Mouse (Mus musculus) spleen, adult 2 months (tissue): ENCODE measurements around the gene Svep1.

Experiments
- CTCF ChIP-seq: fragments of 200-500 bp; IDR thresholded peaks from 2 replicates; pipeline ENCODE4 v1.5.1; 2011; ENCODE audit warnings: mild to moderate bottlenecking, inconsistent platforms; ENCODE audit not compliant: insufficient read depth, insufficient read length, insufficient replicate concordance; ENCODE audit errors: extremely low read depth
- POLR2A ChIP-seq: fragments of 200-500 bp; IDR thresholded peaks from 2 replicates; pipeline ENCODE4 v1.6.1; 2011; ENCODE audit warnings: low read depth, low read length, inconsistent platforms

- TF ChIP-seq POLR2A (no peak), CTCF (no peak)
These were observed 29.2 kb upstream of the Svep1 start for GRCm38 (mm10) chr4:58235828-58236227.
